Mouse (Mus musculus) heart, adult 2 months (tissue): ENCODE results near the gene Depdc1b. TPM values are rescaled to one million over a fixed set of nuclear protein-coding genes. Genes with fewer than 3 reads are reported as not detected.

ENCODE experiments used
- DNase-seq, 2 experiments: peaks; one replicate each; pipeline ENCODE4 v3.0.0; 2021
- H3K27ac ChIP-seq: fragments of 200-600 bp; 2 replicates; pipeline ENCODE4 v1.8.1; 2022
- H3K27me3 ChIP-seq: fragments of 200-500 bp; 2 replicates; pipeline ENCODE4 v1.6.1; 2012; ENCODE audit warnings: mild to moderate bottlenecking, low read length, inconsistent platforms, mixed read lengths; ENCODE audit not compliant: control insufficient read depth, insufficient read depth
- H3K36me3 ChIP-seq: fragments of 200-500 bp; 2 replicates; pipeline ENCODE4 v1.6.1; 2012; ENCODE audit warnings: low read length, inconsistent platforms; ENCODE audit not compliant: control insufficient read depth, insufficient read depth
- H3K4me1 ChIP-seq: fragments of 200-500 bp; 2 replicates; pipeline ENCODE4 v1.6.1; 2011; ENCODE audit warnings: low read length; ENCODE audit not compliant: control insufficient read depth, insufficient read depth
- H3K4me3 ChIP-seq: fragments of 200-600 bp; 2 replicates; pipeline ENCODE4 v1.8.1; 2022
- H3K79me2 ChIP-seq: fragments of 200-500 bp; replicated peaks from 2 replicates; pipeline ENCODE4 v1.6.1; 2012; ENCODE audit warnings: mild to moderate bottlenecking, inconsistent platforms, low read length, moderate library complexity, mixed read lengths; ENCODE audit not compliant: control insufficient read depth, insufficient read depth
- H3K9ac ChIP-seq: fragments of 200-500 bp; 2 replicates; pipeline ENCODE4 v1.6.1; 2012; ENCODE audit warnings: low read depth, mild to moderate bottlenecking, control low read depth, inconsistent platforms, low read length, mixed read lengths
- CTCF ChIP-seq: fragments of 200-600 bp; IDR thresholded peaks from 2 replicates; pipeline ENCODE4 v1.8.1; 2022; ENCODE audit warnings: antibody characterized with exemption, mild to moderate bottlenecking, moderate library complexity
- EP300 ChIP-seq: fragments of 200-500 bp; IDR thresholded peaks from 2 replicates; pipeline ENCODE4 v1.6.1; 2011; ENCODE audit warnings: low read depth, low read length, control low read depth; ENCODE audit not compliant: insufficient read depth
- POLR2A ChIP-seq: fragments of 200-500 bp; IDR thresholded peaks from 2 replicates; pipeline ENCODE4 v1.6.1; 2011; ENCODE audit warnings: mild to moderate bottlenecking, low read depth, low read length, control low read depth; ENCODE audit not compliant: insufficient read depth
- WGBS: fragments of 180-500 bp; shearing (Covaris S2); methylation state at CpG from one replicate; pipeline ENCODE4 v1.1.7; 2018; 5-methylcytosine and 5-hydroxymethylcytosine counted together
- intact Hi-C: fragments of 180-260 bp; cut with DNase I; formaldehyde crosslinking; loops from one replicate; pipeline ENCODE4 v1.15.1; 2025
- polyA plus RNA-seq: library from polyadenylated mRNA; depleted of rRNA; stranded (reverse); fragments of >200 nt; gene quantifications from 2 replicates; pipeline ENCODE4 v1.2.3, GENCODE M21; 2012
- total RNA-seq, 2 experiments: library from RNA; stranded (reverse); gene quantifications; 2 replicates each; pipeline ENCODE4 v1.2.3; 2021

Gene Depdc1b
- total and polyA plus RNA-seq, 3 experiments, result 0.14 to 0.36 (median 0.34) TPM

DNA sequence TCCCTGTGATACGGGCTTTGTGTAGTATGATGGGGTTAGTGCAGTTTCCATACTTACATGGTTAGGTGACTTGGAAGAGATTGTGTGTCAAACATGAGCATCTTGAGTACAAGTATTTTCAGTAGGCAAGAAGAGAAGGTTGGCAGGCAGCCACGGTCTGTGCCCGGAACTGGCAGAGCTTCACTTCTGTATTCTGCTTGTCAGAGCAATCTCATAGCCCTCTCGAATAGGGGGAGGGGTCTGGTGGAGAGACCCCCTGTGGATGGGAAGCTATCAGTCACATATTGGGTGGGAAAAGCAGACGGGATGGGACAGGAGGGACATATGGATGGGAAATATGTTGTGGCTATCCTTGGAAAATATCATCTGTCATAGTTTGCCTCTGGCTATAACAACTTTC is 33.5 kb downstream of the Depdc1b start:
- no peak for DNase-seq
- no peaks in the 10 kb centered on the region for H3K36me3 ChIP-seq
- H3K4me1 ChIP-seq, result no peaks in the 10 kb centered on the region
- no peaks in the 10 kb centered on the region for H3K27me3 ChIP-seq
- TF ChIP-seq CTCF (no peak), EP300 (no peak), POLR2A (no peak)
- H3K9ac ChIP-seq, result no peak overlapping the region
- 64% methylated on average over 5 of the region's 5 CpGs for WGBS
- intact Hi-C loops, result no loop called here
- H3K4me3 ChIP-seq, result no peak overlapping the region
- no peak overlapping the region for H3K27ac ChIP-seq
- H3K79me2 ChIP-seq, result no peaks in the 10 kb centered on the region

GRCm38 (mm10) chr13:108353781-108354180 is 37.6 kb downstream of the Depdc1b start:
- Histone ChIP-seq H3K36me3 (no peaks in the 10 kb centered on the region), H3K79me2 (no peaks in the 10 kb centered on the region), H3K9ac (no peak overlapping the region), H3K4me1 (no peaks in the 10 kb centered on the region), H3K27ac (no peak overlapping the region), H3K27me3 (no peaks in the 10 kb centered on the region), H3K4me3 (no peak overlapping the region)
- intact Hi-C loops, result no loop called here
- peak; percentile 18; the same call in 1 of the 2 replicates for TF ChIP-seq CTCF
- no peak for TF ChIP-seq POLR2A
- 79% methylated on average over 5 of the region's 5 CpGs for WGBS
- DNase-seq, result no peak

DNA sequence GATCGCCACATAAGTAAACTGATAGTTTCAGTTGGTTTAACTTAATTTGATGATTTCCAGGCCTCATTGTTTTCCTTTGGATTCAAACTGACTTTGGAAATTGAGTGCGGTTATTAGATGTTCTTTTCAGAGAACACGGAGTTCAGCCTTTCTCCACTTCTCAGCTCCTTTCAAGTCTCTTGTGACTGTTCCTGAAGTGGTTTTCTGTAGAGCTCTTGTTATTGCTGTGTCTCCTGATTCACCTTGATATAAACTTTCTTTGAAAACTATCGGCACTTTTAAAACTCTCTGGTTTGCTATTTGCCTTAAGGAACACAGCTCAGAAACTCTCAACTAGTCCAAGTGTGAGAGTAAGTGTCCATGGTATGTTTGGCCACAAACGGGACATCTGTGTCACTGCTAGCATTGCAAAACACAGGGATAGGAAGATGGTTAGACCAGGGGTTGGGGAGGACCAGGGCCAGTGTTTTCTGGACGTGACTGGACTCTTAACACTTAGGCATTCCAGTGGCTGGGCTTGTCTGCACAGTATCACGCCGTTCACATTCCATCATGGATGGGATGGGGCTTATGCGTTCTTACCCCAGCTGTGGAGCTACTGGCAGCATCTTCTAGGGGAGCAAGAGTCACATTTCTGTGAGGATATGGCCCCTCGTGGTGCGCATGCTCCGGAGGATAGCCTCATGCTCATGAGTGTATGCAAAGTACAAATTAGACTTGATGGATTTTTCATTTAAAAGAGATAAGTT is 38.8 kb downstream of the Depdc1b start:
- WGBS, result 73% methylated on average over 12 of the region's 12 CpGs
- Histone ChIP-seq H3K27ac (no peak overlapping the region), H3K27me3 (no peaks in the 10 kb centered on the region), H3K4me3 (no peak overlapping the region), H3K9ac (no peak overlapping the region), H3K79me2 (no peaks in the 10 kb centered on the region), H3K4me1 (no peaks in the 10 kb centered on the region), H3K36me3 (no peaks in the 10 kb centered on the region)
- DNase-seq, result no peak
- no peak for TF ChIP-seq EP300
- TF ChIP-seq POLR2A, result no peak
- TF ChIP-seq CTCF, result no peak
- intact Hi-C loops, result no loop called here

DNA sequence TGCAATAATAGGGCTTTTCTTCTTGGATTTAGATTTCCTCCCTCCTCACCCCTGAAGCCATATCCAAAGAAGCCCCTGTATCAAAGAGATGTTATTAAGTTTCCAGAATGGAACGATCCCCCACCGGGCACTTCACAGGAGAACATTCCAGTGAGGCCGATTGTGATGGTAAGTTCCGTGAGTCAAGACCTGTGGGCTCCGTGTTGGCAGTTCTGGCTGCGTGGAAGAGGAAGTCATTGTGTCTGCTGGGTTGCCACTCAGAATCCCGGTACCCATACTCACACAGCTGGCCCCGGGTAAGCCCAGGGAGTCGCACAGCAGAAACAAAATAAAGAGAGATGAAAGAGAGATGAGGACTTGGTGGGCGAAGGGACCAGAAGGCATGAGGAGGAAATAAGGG is 41.2 kb downstream of the Depdc1b start:
- intact Hi-C loops, result no loop called here
- TF ChIP-seq POLR2A, result no peak
- no peak for TF ChIP-seq CTCF
- TF ChIP-seq EP300, result no peak

DNA sequence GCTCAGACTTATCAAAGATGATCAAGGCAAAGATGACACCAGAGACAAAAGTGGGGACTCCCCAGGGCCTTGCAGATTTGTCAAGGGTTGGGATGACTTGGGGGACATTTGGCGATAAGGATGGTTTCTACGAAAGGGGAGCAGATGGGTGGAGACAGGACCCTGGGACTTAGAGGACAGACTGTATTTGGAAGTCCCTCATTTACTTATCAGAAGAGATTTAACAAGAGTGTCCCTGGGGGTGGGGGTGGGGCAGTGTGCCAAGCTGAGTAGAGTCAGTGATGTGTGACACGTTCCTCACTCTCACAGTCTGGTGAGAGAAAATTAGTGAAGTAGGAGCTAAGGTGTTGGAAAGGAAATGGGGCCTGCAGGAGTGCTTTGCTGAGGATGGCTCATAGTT is 42.1 kb downstream of the Depdc1b start:
- intact Hi-C loops, result no loop called here
- TF ChIP-seq CTCF, result no peak
- TF ChIP-seq EP300, result no peak
- TF ChIP-seq POLR2A, result no peak
- Histone ChIP-seq H3K4me1 (no peaks in the 10 kb centered on the region), H3K79me2 (no peaks in the 10 kb centered on the region), H3K4me3 (no peak overlapping the region), H3K27me3 (no peaks in the 10 kb centered on the region), H3K9ac (no peak overlapping the region), H3K36me3 (no peaks in the 10 kb centered on the region), H3K27ac (no peak overlapping the region)
- 76% methylated on average over 3 of the region's 3 CpGs for WGBS
- no peak for DNase-seq

More for the DNA sequence above, 41.2 kb downstream of the Depdc1b start:
- Histone ChIP-seq H3K79me2 (no peaks in the 10 kb centered on the region), H3K36me3 (no peaks in the 10 kb centered on the region), H3K27ac (no peak overlapping the region), H3K4me1 (no peaks in the 10 kb centered on the region), H3K9ac (no peak overlapping the region), H3K27me3 (no peaks in the 10 kb centered on the region), H3K4me3 (no peak overlapping the region)
- no peak for DNase-seq
- WGBS, result 83% methylated on average over 10 of the region's 10 CpGs

GRCm38 (mm10) chr13:108367496-108367895 is 51.4 kb downstream of the Depdc1b start:
- H3K27me3 ChIP-seq, result no peaks in the 10 kb centered on the region
- H3K27ac ChIP-seq, result no peak overlapping the region
- no peak for DNase-seq
- intact Hi-C loops, result no loop called here
- no peaks in the 10 kb centered on the region for H3K36me3 ChIP-seq
- 93% methylated on average over 12 of the region's 12 CpGs for WGBS
- H3K9ac ChIP-seq, result no peak overlapping the region
- TF ChIP-seq POLR2A, result no peak
- TF ChIP-seq CTCF, result no peak
- no peak for TF ChIP-seq EP300
- H3K4me3 ChIP-seq, result no peak overlapping the region
- H3K79me2 ChIP-seq, result no peaks in the 10 kb centered on the region
- H3K4me1 ChIP-seq, result no peaks in the 10 kb centered on the region
